Mouse (Mus musculus): ENCODE measurements around the gene Ppa1. TPM values are rescaled to one million over a fixed set of nuclear protein-coding genes. Genes with fewer than 3 reads are reported as not detected.

Gene Ppa1
- total RNA-seq, 2 experiments from 2014 or later = 48.9 to 61.4 TPM

- Histone ChIP-seq H3K27ac (peak within 1 kb of the TSS; percentile 99), H3K4me3 (peak within 1 kb of the TSS; percentile 79)
- DNase-seq = peak; percentile 99
- TF ChIP-seq CTCF (IDR thresholded peaks at IDR 0.05) = no peak
- intact Hi-C loops (cut with DNase I) = no loop called here
Observed at GRCm38 (mm10) chr10:61680015-61680913, 31.9 kb downstream of the Ppa1 start, which contains the start of gene Sar1a. Gene Sar1a (plus strand): TSS chr10:61680299.

GRCm38 (mm10) chr10:61689405-61689804 lies 41.1 kb downstream of the Ppa1 start:
- DNase-seq = peak; percentile 50
- Histone ChIP-seq H3K4me3 (peak overlapping the region; percentile 51), H3K27ac (peak overlapping the region; percentile 88)

GRCm38 (mm10) chr10:61693563-61693962 lies 45.2 kb downstream of the Ppa1 start:
- no peak for DNase-seq
- Histone ChIP-seq H3K27ac (no peak overlapping the region), H3K4me3 (no peak overlapping the region)
- TF ChIP-seq CTCF (IDR thresholded peaks at IDR 0.05) = no peak
- intact Hi-C loops (cut with DNase I) = no loop called here

More at GRCm38 (mm10) chr10:61689405-61689804, 41.1 kb downstream of the Ppa1 start:
- TF ChIP-seq CTCF (IDR thresholded peaks at IDR 0.05) = no peak
- intact Hi-C loops (cut with DNase I) = no loop called here

GRCm38 (mm10) chr10:61694870-61695670 lies 46.7 kb downstream of the Ppa1 start, which contains the start of gene Tysnd1:
Gene Tysnd1 (plus strand): TSS chr10:61695514.
- H3K27ac ChIP-seq = peak within 1 kb of the TSS; percentile 84
- TF ChIP-seq CTCF (IDR thresholded peaks at IDR 0.05) = peak; percentile 53
- intact Hi-C loops (cut with DNase I) = no loop called here
- DNase-seq = peak; percentile 97
- peak within 1 kb of the TSS; percentile 91 for H3K4me3 ChIP-seq

GRCm38 (mm10) chr10:61695703-61696559 lies 47.6 kb downstream of the Ppa1 start:
- DNase-seq = peak; percentile 40
- intact Hi-C loops (cut with DNase I) = no loop called here
- TF ChIP-seq CTCF (IDR thresholded peaks at IDR 0.05) = no peak
- H3K4me3 ChIP-seq = peak overlapping the region; percentile 91
- peak overlapping the region; percentile 84 for H3K27ac ChIP-seq

GRCm38 (mm10) chr10:61696560-61696823 lies 48.1 kb downstream of the Ppa1 start:
- peak overlapping the region; percentile 91 for H3K4me3 ChIP-seq
- H3K27ac ChIP-seq = peak overlapping the region; percentile 84
- DNase-seq = no peak
- TF ChIP-seq CTCF (IDR thresholded peaks at IDR 0.05) = no peak
- intact Hi-C loops (cut with DNase I) = no loop called here

GRCm38 (mm10) chr10:61697028-61697427 lies 48.7 kb downstream of the Ppa1 start:
- DNase-seq = no peak
- no peak overlapping the region for H3K27ac ChIP-seq
- no peak for TF ChIP-seq CTCF (IDR thresholded peaks at IDR 0.05)
- intact Hi-C loops (cut with DNase I) = no loop called here
- H3K4me3 ChIP-seq = peak overlapping the region; percentile 91

- H3K4me3 ChIP-seq = no peak overlapping the region
- DNase-seq = peak; percentile 12
- intact Hi-C loops (cut with DNase I) = no loop called here
- no peak overlapping the region for H3K27ac ChIP-seq
- TF ChIP-seq CTCF (IDR thresholded peaks at IDR 0.05) = no peak
Observed at GRCm38 (mm10) chr10:61704663-61705062, 56.3 kb downstream of the Ppa1 start.

GRCm38 (mm10) chr10:61706412-61707375 lies 58.3 kb downstream of the Ppa1 start:
- no peak overlapping the region for H3K4me3 ChIP-seq
- TF ChIP-seq CTCF (IDR thresholded peaks at IDR 0.05) = no peak
- peak; percentile 13 for DNase-seq
- intact Hi-C loops (cut with DNase I) = no loop called here
- no peak overlapping the region for H3K27ac ChIP-seq

- intact Hi-C loops (cut with DNase I) = loop anchor here (1.0 kb wide), 1 partner anchor 32 kb away; no protein-coding TSS in a partner anchor
- DNase-seq = no peak
- H3K4me3 ChIP-seq = no peak overlapping the region
- H3K27ac ChIP-seq = no peak overlapping the region
- TF ChIP-seq CTCF (IDR thresholded peaks at IDR 0.05) = no peak
Observed at GRCm38 (mm10) chr10:61713601-61714000, 65.2 kb downstream of the Ppa1 start.

- no peak for TF ChIP-seq CTCF (IDR thresholded peaks at IDR 0.05)
Observed at GRCm38 (mm10) chr10:61714146-61714545, 65.8 kb downstream of the Ppa1 start.

More at GRCm38 (mm10) chr10:61714146-61714545, 65.8 kb downstream of the Ppa1 start:
- Histone ChIP-seq H3K27ac (peak overlapping the region; percentile 85), H3K4me3 (no peak overlapping the region)
- intact Hi-C loops (cut with DNase I) = no loop called here
- DNase-seq = no peak
